In genomic region chr17:25256140-25256754, GRCm38 (mm10) we compare ENCODE assay signal across 8 mouse cellular contexts. TPM values are rescaled to one million over a fixed set of nuclear protein-coding genes. Genes with fewer than 3 reads are reported as not detected.
DNase-seq lines count a peak whose midpoint lies in the region; ATAC-seq and TF ChIP-seq lines count a peak whose summit lies in the region.

TSS of gene Baiap3 (minus strand) at chr17:25256364.

- ATAC-seq in intestine, embryonic 14.5 days (replicated peaks; ENCODE audit: low FRiP score, low TSS enrichment, low read depth): peak; percentile 51
- no peak for ATAC-seq in megakaryocyte progenitor cell, adult 5-6 weeks (replicated peaks; ENCODE audit: poor library complexity)

- no peaks in the 10 kb centered on the region for H3K4me1 ChIP-seq in lung, adult 2 months (ENCODE audit: control insufficient read depth, insufficient read depth, low read length)
- peaks cover 17% of the 10 kb centered on the region for H3K4me1 ChIP-seq in intestine, embryonic 14.5 days (replicated peaks; ENCODE audit: control insufficient read depth, insufficient read depth, low read length)

- 6% methylated on average over 23 of the region's 35 CpGs for WGBS in lung, adult 2 months
- WGBS in intestine, embryonic 14.5 days: 3% methylated on average over 35 of the region's 35 CpGs

- H3K4me3 ChIP-seq in lung, adult 2 months (replicated peaks; ENCODE audit: extremely low read depth, low read depth, low read length): peak within 1 kb of the TSS; percentile 54
- peak within 1 kb of the TSS; percentile 36 for H3K4me3 ChIP-seq in intestine, embryonic 14.5 days (ENCODE audit: low read depth, low read length)

- DNase-seq in lung, adult 2 months: no peak
- no peak for DNase-seq in lung, postnatal 25 days (ENCODE audit: low spot score)
- DNase-seq in embryo, embryonic 11 days: peak; percentile 66
- DNase-seq in intestine, embryonic 14.5 days (ENCODE audit: low spot score): peak; percentile 71
- peak; percentile 40 for DNase-seq in lung, postnatal 36 days
- peak; percentile 49 for DNase-seq in thymus, postnatal 25 days
- no peak for DNase-seq in Muller cell, postnatal 12 days (ENCODE audit: inconsistent ontology term)

- no peak for TF ChIP-seq POLR2A in lung, adult 2 months (IDR thresholded peaks at IDR 0.05; ENCODE audit: borderline replicate concordance, extremely low read depth, low read depth, low read length)

- peak within 1 kb of the TSS; percentile 43 for H3K9ac ChIP-seq in intestine, embryonic 14.5 days (ENCODE audit: low read length)

- no peaks in the 10 kb centered on the region for H3K9me3 ChIP-seq in intestine, embryonic 14.5 days (ENCODE audit: control insufficient read depth, low read length)

- peaks cover 27% of the 10 kb centered on the region for H3K27me3 ChIP-seq in intestine, embryonic 14.5 days (replicated peaks; ENCODE audit: control insufficient read depth, insufficient read depth, low read length)

- peak within 1 kb of the TSS; percentile 78 for H3K4me2 ChIP-seq in intestine, embryonic 14.5 days (ENCODE audit: low read length)

- no peak for TF ChIP-seq CTCF in lung, adult 2 months (IDR thresholded peaks at IDR 0.05; ENCODE audit: insufficient read depth, low read length)

- H3K36me3 ChIP-seq in intestine, embryonic 14.5 days (ENCODE audit: control insufficient read depth, insufficient read depth, low read length): peaks cover 13% of the 10 kb centered on the region

- H3K27ac ChIP-seq in intestine, embryonic 14.5 days (ENCODE audit: low read depth): no peak within 1 kb of the TSS

RNA-seq across cellular contexts. Expression of gene Baiap3, which starts in this region (rescaled TPM):
- polyA plus RNA-seq in lung, adult 2 months (2012; rRNA removed): 23.8 and 28.3 TPM in 2 replicates
- 2.9 and 4.0 TPM in 2 replicates for polyA plus RNA-seq in intestine, embryonic 14.5 days (2014; fragmentation: Nextera tagmentation; extraction: Ambion mirVana)
- total RNA-seq in megakaryocyte progenitor cell, adult 5-6 weeks (2015): 1.2 and 3.8 TPM in 2 replicates
- total RNA-seq in megakaryocyte progenitor cell, adult 5-6 weeks (2017): 3.7 and 6.1 TPM in 2 replicates

Comparison
In these comparisons a context has a peak if more than half of its experiments do, and no peak if none do; other contexts are left out.
1. DNase-seq: peak in embryo, embryonic 11 days (single experiment), intestine, embryonic 14.5 days (single experiment), lung, postnatal 36 days (single experiment) and thymus, postnatal 25 days (single experiment); none in lung, adult 2 months (single experiment), lung, postnatal 25 days (single experiment) and Muller cell, postnatal 12 days (single experiment).